Mouse (Mus musculus) liver, postnatal 0 days (tissue): ENCODE measurements around the gene Vac14. TPM values are rescaled to one million over a fixed set of nuclear protein-coding genes. Genes with fewer than 3 reads are reported as not detected.

ENCODE experiments used
- ATAC-seq: fragments of 200-750 bp; cut with Nextera tagmentation; 2 replicates; pipeline ENCODE4 v1.8.0; 2017; ENCODE audit warnings: mild to moderate bottlenecking, moderate library complexity
- DNase-seq: peaks from one replicate; pipeline ENCODE4 v3.0.0-alpha.2; 2016
- H3K27ac ChIP-seq: fragments of 300-500 bp; sonication (generic); 2 replicates; pipeline ENCODE4 v1.5.1; 2014; ENCODE audit warnings: antibody characterized with exemption, moderate library complexity, mild to moderate bottlenecking, low read depth
- H3K27me3 ChIP-seq: fragments of 300-500 bp; sonication (generic); 2 replicates; pipeline ENCODE4 v1.6.1; 2014; ENCODE audit warnings: low read length, control low read depth, mixed read lengths; ENCODE audit not compliant: insufficient read depth
- H3K36me3 ChIP-seq: fragments of 300-500 bp; sonication (generic); replicated peaks from 2 replicates; pipeline ENCODE4 v1.6.1; 2014; ENCODE audit warnings: mild to moderate bottlenecking, control low read depth, low read length, moderate library complexity, mixed read lengths; ENCODE audit not compliant: insufficient read depth
- H3K4me1 ChIP-seq: fragments of 300-500 bp; sonication (generic); 2 replicates; pipeline ENCODE4 v1.6.1; 2014; ENCODE audit warnings: antibody characterized with exemption, mild to moderate bottlenecking, control low read depth; ENCODE audit not compliant: insufficient read depth
- H3K4me2 ChIP-seq: fragments of 300-500 bp; sonication (generic); 2 replicates; pipeline ENCODE4 v1.6.1; 2014; ENCODE audit warnings: low read depth, mild to moderate bottlenecking, low read length, moderate library complexity, mixed read lengths
- H3K4me3 ChIP-seq: fragments of 300-500 bp; sonication (generic); 2 replicates; pipeline ENCODE4 v1.5.1; 2014; ENCODE audit warnings: low read depth, low read length
- H3K9ac ChIP-seq: fragments of 300-500 bp; sonication (generic); replicated peaks from 2 replicates; pipeline ENCODE4 v1.6.1; 2014; ENCODE audit warnings: mild to moderate bottlenecking, moderate library complexity
- H3K9me3 ChIP-seq: fragments of 300-500 bp; sonication (generic); 2 replicates; pipeline ENCODE4 v1.6.1; 2016; ENCODE audit warnings: mild to moderate bottlenecking, control low read depth, low read length, mixed read lengths
- CTCF ChIP-seq: sonication (generic); IDR thresholded peaks from 2 replicates; pipeline ENCODE4 v1.5.1; 2016; ENCODE audit warnings: antibody characterized with exemption, low read depth
- EP300 ChIP-seq: IDR thresholded peaks from 2 replicates; pipeline ENCODE4 v1.6.1; 2016; ENCODE audit warnings: antibody characterized with exemption, low read depth, mild to moderate bottlenecking
- WGBS: fragments of 180-500 bp; shearing (Covaris S2); extraction: QIAGEN DNeasy Blood & Tissue Kit; methylation state at CpG from one replicate; pipeline ENCODE4 v1.1.7; 2014; ENCODE audit not compliant: insufficient replicate concordance; 5-methylcytosine and 5-hydroxymethylcytosine counted together
- polyA plus RNA-seq: library from polyadenylated mRNA; unstranded; fragments of >200 nt; fragmentation: Nextera tagmentation; extraction: Ambion mirVana; gene quantifications from 2 replicates; pipeline ENCODE4 v1.2.1, GENCODE M21; 2015

Vac14 gene
- polyA plus RNA-seq, 1 experiment from 2014 or later: 5.5 TPM

DNA sequence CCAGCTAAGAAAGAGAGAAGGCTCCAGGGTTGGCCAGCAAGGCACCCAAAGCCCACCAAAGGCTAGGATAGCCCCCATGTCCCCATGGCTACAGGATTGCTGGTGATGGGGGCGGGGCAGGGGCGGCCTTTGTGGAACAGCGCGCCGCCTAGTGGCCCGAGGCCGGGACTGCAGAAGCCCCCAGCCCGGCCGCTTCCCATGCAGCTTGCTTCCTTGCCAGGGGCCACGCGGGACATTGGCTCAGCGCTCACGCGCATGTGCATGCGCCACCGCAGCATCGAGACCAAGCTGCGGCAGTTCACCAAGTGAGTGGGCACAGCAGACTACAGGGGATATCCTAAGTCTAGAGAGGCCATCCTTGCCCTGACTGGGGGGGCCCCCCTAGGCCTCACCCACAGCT, 108.5 kb downstream of the Vac14 start:
- WGBS: 12% methylated on average over 18 of the region's 18 CpGs
- H3K4me3 ChIP-seq: no peak overlapping the region
- no peak overlapping the region for H3K27ac ChIP-seq
- no peak overlapping the region for H3K9ac ChIP-seq
- no peaks in the 10 kb centered on the region for H3K36me3 ChIP-seq
- H3K4me2 ChIP-seq: no peak overlapping the region
- ATAC-seq (no peak), DNase-seq (peak; percentile 68)
- peak; percentile 77 for TF ChIP-seq CTCF
- no peak for TF ChIP-seq EP300
- no peaks in the 10 kb centered on the region for H3K9me3 ChIP-seq
- H3K27me3 ChIP-seq: peaks cover 7% of the 10 kb centered on the region; the same call in 1 of the 2 replicates
- H3K4me1 ChIP-seq: peaks cover 6% of the 10 kb centered on the region; the same call in 1 of the 2 replicates

DNA sequence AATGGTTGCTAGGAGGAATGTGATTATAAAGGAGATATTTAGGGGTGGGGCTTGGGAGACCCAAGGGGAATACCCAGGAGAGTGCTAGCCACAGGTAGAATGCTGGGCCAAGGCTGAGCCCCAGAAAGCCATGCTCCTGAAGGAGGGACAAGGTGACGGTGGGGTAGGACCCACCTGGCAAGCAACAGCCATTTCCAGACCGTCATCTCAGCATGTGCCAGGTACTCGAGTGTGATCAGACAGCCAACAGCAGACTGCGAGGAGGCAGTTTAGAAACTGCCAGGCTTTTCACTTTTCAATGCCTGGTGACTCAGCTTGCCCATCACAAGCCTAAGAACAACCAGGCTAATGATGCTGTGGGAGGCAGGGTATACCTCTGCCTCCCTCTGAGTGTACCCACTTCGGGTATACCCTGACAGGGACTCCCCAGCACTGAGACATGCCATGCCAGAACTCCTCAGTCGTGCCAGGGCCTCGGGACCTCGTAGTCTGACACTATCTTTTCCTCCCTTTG, 113.0 kb downstream of the Vac14 start:
- no peak for DNase-seq
- Histone ChIP-seq H3K27me3 (no peaks in the 10 kb centered on the region), H3K4me1 (no peaks in the 10 kb centered on the region), H3K27ac (no peak overlapping the region), H3K9me3 (no peaks in the 10 kb centered on the region), H3K4me2 (no peak overlapping the region), H3K9ac (no peak overlapping the region), H3K4me3 (no peak overlapping the region), H3K36me3 (no peaks in the 10 kb centered on the region)
- ATAC-seq: no peak
- 80% methylated on average over 8 of the region's 8 CpGs for WGBS
- no peak for TF ChIP-seq CTCF
- TF ChIP-seq EP300: no peak

DNA sequence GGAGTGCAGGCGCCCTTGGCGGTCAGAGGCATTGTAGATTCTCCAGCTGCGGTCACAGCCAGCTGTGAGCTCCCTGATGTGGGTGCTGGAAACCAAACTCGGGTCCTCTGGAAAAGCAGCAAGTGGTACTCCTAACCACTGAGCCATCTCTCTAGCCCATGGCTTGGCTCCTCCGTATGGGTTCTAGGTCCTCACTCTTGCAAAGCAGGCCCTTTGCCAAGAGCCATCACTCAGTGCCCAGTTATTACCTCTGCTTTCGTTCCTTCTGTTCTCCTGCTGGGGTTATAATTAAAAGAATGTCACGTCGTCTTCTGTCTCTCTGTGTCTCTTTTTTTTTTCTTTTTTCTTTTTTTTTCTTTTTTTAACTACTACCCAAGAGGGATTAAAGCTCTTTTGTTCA, 114.7 kb downstream of the Vac14 start:
- Histone ChIP-seq H3K27me3 (no peaks in the 10 kb centered on the region), H3K4me3 (no peak overlapping the region), H3K27ac (no peak overlapping the region), H3K9me3 (no peaks in the 10 kb centered on the region), H3K4me1 (no peaks in the 10 kb centered on the region), H3K9ac (no peak overlapping the region), H3K4me2 (no peak overlapping the region), H3K36me3 (no peaks in the 10 kb centered on the region)
- 75% methylated on average over 8 of the region's 8 CpGs for WGBS
- TF ChIP-seq EP300 (no peak), CTCF (no peak)
- DNase-seq: no peak
- ATAC-seq: no peak

DNA sequence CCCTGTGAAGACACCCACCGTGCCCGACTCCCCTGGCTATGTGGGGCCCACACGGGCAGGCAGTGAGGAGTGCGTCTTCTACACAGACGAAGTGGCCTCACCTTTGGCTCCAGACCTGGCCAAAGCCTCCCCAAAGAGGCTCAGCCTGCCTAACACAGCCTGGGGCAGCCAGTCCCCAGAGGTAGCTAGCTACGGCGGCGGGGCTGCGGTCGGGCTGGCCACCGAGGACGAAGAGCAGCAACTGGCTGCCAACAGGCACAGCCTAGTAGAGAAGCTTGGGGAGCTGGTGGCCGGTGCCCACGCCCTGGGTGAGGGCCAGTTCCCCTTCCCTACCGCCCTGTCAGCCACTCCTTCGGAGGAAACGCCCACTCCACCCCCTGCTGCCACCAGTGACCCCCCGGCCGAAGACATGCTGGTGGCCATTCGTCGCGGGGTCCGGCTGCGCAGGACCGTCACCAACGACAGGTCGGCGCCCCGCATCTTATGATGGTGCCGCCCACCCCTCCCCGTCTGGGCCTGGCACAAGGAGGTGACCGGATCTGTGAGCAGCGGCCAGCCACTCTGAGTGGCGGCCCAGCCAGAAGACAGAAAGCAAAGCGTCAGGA, 120.3 kb downstream of the Vac14 start:
- 88% methylated on average over 33 of the region's 35 CpGs for WGBS
- Histone ChIP-seq H3K27ac (no peak overlapping the region), H3K9me3 (no peaks in the 10 kb centered on the region), H3K4me1 (no peaks in the 10 kb centered on the region), H3K36me3 (no peaks in the 10 kb centered on the region), H3K9ac (no peak overlapping the region), H3K4me2 (no peak overlapping the region), H3K4me3 (no peak overlapping the region), H3K27me3 (no peaks in the 10 kb centered on the region)
- DNase-seq: no peak
- no peak for TF ChIP-seq EP300
- no peak for TF ChIP-seq CTCF
- no peak for ATAC-seq

DNA sequence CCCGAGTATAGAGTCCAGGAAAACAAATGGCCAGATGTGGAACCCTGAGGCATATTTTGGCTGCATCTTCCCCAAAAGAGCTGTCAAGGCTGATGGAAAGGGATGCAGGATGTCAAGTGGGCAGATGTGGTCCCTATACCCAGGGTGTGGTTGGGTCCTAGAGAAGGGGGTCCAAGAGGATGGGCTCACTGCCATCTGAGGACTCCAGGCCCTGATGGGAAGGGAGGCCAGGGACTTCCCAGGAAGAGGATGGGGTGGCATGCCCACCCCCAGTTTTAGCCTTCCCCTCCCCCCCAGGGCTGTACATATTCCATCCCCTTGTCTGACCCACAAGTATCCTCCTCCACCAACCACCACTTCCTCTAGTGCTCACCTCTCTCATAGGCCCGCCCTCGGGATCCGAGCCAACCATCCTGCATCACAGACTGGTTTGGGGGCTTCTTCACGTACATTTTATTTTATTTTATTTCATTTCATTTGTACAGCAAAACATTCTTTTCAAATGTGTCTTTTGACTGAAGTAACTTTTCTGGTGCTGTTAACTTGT, 122.3 kb downstream of the Vac14 start:
- Histone ChIP-seq H3K36me3 (no peaks in the 10 kb centered on the region), H3K4me2 (no peak overlapping the region), H3K4me3 (no peak overlapping the region), H3K27me3 (no peaks in the 10 kb centered on the region), H3K27ac (no peak overlapping the region), H3K4me1 (no peaks in the 10 kb centered on the region), H3K9ac (no peak overlapping the region), H3K9me3 (no peaks in the 10 kb centered on the region)
- no peak for TF ChIP-seq CTCF
- TF ChIP-seq EP300: no peak
- WGBS: 69% methylated on average over 5 of the region's 5 CpGs
- ATAC-seq (no peak), DNase-seq (no peak)

DNA sequence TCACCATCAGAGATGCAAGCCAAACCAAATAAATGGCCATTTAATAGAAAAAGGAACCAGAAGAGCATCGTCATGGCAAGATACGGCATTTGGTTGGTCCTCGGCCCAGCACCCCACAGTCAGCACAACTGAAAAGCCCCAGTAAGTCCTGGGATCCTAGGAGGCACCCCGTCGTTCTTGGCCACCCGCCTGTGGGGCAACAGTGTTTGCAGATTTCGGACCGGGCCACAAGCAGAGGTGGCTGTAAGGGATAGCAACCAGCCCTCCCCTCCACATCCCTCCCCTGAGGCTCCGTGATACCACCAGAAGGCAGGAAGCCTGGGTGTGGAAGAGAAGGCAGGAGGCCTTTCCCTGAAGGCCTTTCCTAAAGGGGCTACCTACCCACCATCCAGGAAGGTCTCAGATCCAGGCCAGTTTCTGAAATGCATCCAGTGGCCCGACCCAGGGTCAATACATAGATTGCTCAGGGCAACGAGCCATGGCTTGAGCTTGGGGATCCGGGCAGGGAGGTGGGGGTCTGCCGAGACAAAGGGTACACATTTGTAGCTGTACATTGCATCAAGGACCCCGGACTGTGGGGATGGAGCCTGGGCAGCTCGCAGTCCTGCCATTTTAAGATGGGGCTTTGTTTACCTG, 123.5 kb downstream of the Vac14 start:
- ATAC-seq: no peak
- H3K4me1 ChIP-seq: no peaks in the 10 kb centered on the region
- no peak overlapping the region for H3K27ac ChIP-seq
- no peak for TF ChIP-seq EP300
- TF ChIP-seq CTCF: no peak
- no peaks in the 10 kb centered on the region for H3K9me3 ChIP-seq
- no peaks in the 10 kb centered on the region for H3K27me3 ChIP-seq
- 69% methylated on average over 15 of the region's 15 CpGs for WGBS
- no peak overlapping the region for H3K9ac ChIP-seq
- H3K36me3 ChIP-seq: no peaks in the 10 kb centered on the region
- DNase-seq: no peak
- H3K4me3 ChIP-seq: no peak overlapping the region
- H3K4me2 ChIP-seq: no peak overlapping the region
